Mouse (Mus musculus) megakaryocyte, embryonic 14.5 days (primary cell): ENCODE results near the gene Senp2.

Experiments
- FLI1 ChIP-seq: IDR thresholded peaks from 2 replicates; pipeline ENCODE4 v1.6.1; 2012; ENCODE audit warnings: low read length, inconsistent platforms, mixed read lengths
- GATA1 ChIP-seq: IDR thresholded peaks from 3 replicates; pipeline ENCODE4 v1.6.1; 2012; ENCODE audit warnings: mixed read lengths, low read length, inconsistent platforms, borderline replicate concordance

DNA sequence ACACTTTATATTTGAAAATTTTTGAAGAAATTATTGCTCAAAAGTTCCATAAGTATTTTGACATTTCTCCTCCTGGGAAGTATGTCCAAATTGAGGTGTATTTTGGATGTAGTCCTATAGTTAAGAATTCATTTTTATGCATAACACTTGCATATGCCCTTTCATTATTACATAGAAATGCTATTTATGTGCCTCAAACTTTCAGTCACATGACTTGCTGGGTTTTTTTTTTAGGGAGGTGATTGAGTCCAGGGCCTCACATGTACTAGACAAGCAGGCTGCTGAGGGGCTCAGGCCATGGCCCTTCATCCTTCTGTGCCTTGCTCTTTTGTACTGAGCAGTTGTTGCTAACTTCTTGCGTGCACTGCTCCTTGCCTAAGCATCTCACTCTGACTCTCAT lies 30.7 kb downstream of the Senp2 start:
- TF ChIP-seq GATA1 (no peak), FLI1 (no peak)
